Mouse (Mus musculus) neural tube, embryonic 12.5 days (tissue): ENCODE data around the gene 9030025P20Rik. TPM values are rescaled to one million over a fixed set of nuclear protein-coding genes. Genes with fewer than 3 reads are reported as not detected.

Source experiments
- polyA plus RNA-seq: library from polyadenylated mRNA; unstranded; fragments of >200 nt; fragmentation: Nextera tagmentation; extraction: Ambion mirVana; gene quantifications from 2 replicates; pipeline ENCODE4 v1.2.1, GENCODE M21; 2016

9030025P20Rik gene
- polyA plus RNA-seq, 1 experiment from 2014 or later = 14.2 TPM

Other genes starting within 250 kb of the 9030025P20Rik start
- 6.9 and 7.6 TPM in 2 replicates for gene Wdr27, start 35.3 kb upstream of the 9030025P20Rik start, polyA plus RNA-seq
- gene 1600012H06Rik, start 35.3 kb upstream of the 9030025P20Rik start, polyA plus RNA-seq = 33.9 and 37.2 TPM in 2 replicates
- gene Phf10, start 17.2 kb upstream of the 9030025P20Rik start, polyA plus RNA-seq = 18.7 and 20.2 TPM in 2 replicates
- gene Gm3417, start 322 bp downstream of the 9030025P20Rik start, polyA plus RNA-seq = 1.2 and 1.7 TPM in 2 replicates
- 9.2 and 11.8 TPM in 2 replicates for gene Gm3435, start 31.7 kb downstream of the 9030025P20Rik start, polyA plus RNA-seq
- 99.1 and 107 TPM in 2 replicates for gene Ermard, start 62.7 kb downstream of the 9030025P20Rik start, polyA plus RNA-seq
- gene Tcte3, start 63.0 kb downstream of the 9030025P20Rik start, polyA plus RNA-seq = not detected in 2 replicates
- gene Gm3448, start 63.1 kb downstream of the 9030025P20Rik start, polyA plus RNA-seq = 3.9 and 4.0 TPM in 2 replicates